Mouse (Mus musculus): ENCODE results near the gene Rsf1. TPM values are rescaled to one million over a fixed set of nuclear protein-coding genes. Genes with fewer than 3 reads are reported as not detected.
A peak's percentile ranks its signal among the peaks of the same experiment; 100 is the strongest.

Gene Rsf1
- polyA plus RNA-seq, 1 experiment from 2014 or later: 29.2 TPM

GRCm38 (mm10) chr7:97570389-97570788 lies 9.3 kb upstream of the Rsf1 start:
- no peak overlapping the region for H3K27ac ChIP-seq (replicated peaks; ENCODE audit: low read depth, low read length)
- WGBS: 77% methylated on average over 1 of the region's 1 CpGs
- DNase-seq (ENCODE audit: low spot score): no peak
- no peak overlapping the region for H3K4me3 ChIP-seq (ENCODE audit: low read depth, low read length)
- H3K36me3 ChIP-seq (ENCODE audit: control insufficient read depth, insufficient read depth, low read length): no peaks in the 10 kb centered on the region
- no peak for ATAC-seq (ENCODE audit: insufficient number of reproducible peaks, low FRiP score, low TSS enrichment, low read depth)
- H3K27me3 ChIP-seq (ENCODE audit: control insufficient read depth, insufficient read depth, low read length): no peaks in the 10 kb centered on the region
- H3K4me2 ChIP-seq (ENCODE audit: low read depth, severe bottlenecking): no peak overlapping the region
- H3K9me3 ChIP-seq (ENCODE audit: control insufficient read depth, low read length): no peaks in the 10 kb centered on the region
- no peaks in the 10 kb centered on the region for H3K4me1 ChIP-seq (ENCODE audit: control insufficient read depth, insufficient read depth, low read length)
- H3K9ac ChIP-seq (ENCODE audit: low read length): no peak overlapping the region

GRCm38 (mm10) chr7:97578361-97579066 lies 1.2 kb upstream of the Rsf1 start:
- H3K4me1 ChIP-seq (ENCODE audit: control insufficient read depth, insufficient read depth, low read length): no peaks in the 10 kb centered on the region
- ATAC-seq (ENCODE audit: insufficient number of reproducible peaks, low FRiP score, low TSS enrichment, low read depth) (peak; percentile 7; the same call in 1 of the 2 replicates), DNase-seq (ENCODE audit: low spot score) (peak; percentile 45)
- H3K9me3 ChIP-seq (ENCODE audit: control insufficient read depth, low read length): no peaks in the 10 kb centered on the region
- peak overlapping the region; percentile 96 for H3K9ac ChIP-seq (ENCODE audit: low read length)
- peak overlapping the region; percentile 95; the same call in 1 of the 2 replicates for H3K27ac ChIP-seq (replicated peaks; ENCODE audit: low read depth, low read length)
- WGBS: 30% methylated on average over 8 of the region's 8 CpGs
- H3K36me3 ChIP-seq (ENCODE audit: control insufficient read depth, insufficient read depth, low read length): no peaks in the 10 kb centered on the region
- peak overlapping the region; percentile 96 for H3K4me3 ChIP-seq (ENCODE audit: low read depth, low read length)
- H3K27me3 ChIP-seq (ENCODE audit: control insufficient read depth, insufficient read depth, low read length): no peaks in the 10 kb centered on the region
- H3K4me2 ChIP-seq (ENCODE audit: low read depth, severe bottlenecking): peak overlapping the region; percentile 60

- no peaks in the 10 kb centered on the region for H3K27me3 ChIP-seq (ENCODE audit: control insufficient read depth, insufficient read depth, low read length)
- H3K9me3 ChIP-seq (ENCODE audit: control insufficient read depth, low read length): no peaks in the 10 kb centered on the region
- no peaks in the 10 kb centered on the region for H3K36me3 ChIP-seq (ENCODE audit: control insufficient read depth, insufficient read depth, low read length)
- peak overlapping the region; percentile 95 for H3K27ac ChIP-seq (replicated peaks; ENCODE audit: low read depth, low read length)
- under 1% methylated on average over 47 of the region's 65 CpGs for WGBS
- DNase-seq (ENCODE audit: low spot score) (peak; percentile 74), ATAC-seq (ENCODE audit: insufficient number of reproducible peaks, low FRiP score, low TSS enrichment, low read depth) (peak; percentile 26)
- peak overlapping the region; percentile 96 for H3K9ac ChIP-seq (ENCODE audit: low read length)
- H3K4me3 ChIP-seq (ENCODE audit: low read depth, low read length): peak overlapping the region; percentile 96
- peak overlapping the region; percentile 84 for H3K4me2 ChIP-seq (ENCODE audit: low read depth, severe bottlenecking)
- no peaks in the 10 kb centered on the region for H3K4me1 ChIP-seq (ENCODE audit: control insufficient read depth, insufficient read depth, low read length)
These were observed 520 bp downstream of the Rsf1 start for GRCm38 (mm10) chr7:97579976-97580842.

GRCm38 (mm10) chr7:97580843-97581214 lies 1.1 kb downstream of the Rsf1 start:
- Histone ChIP-seq H3K36me3 (ENCODE audit: control insufficient read depth, insufficient read depth, low read length) (no peaks in the 10 kb centered on the region), H3K9me3 (ENCODE audit: control insufficient read depth, low read length) (no peaks in the 10 kb centered on the region), H3K9ac (ENCODE audit: low read length) (peak overlapping the region; percentile 96), H3K27me3 (ENCODE audit: control insufficient read depth, insufficient read depth, low read length) (no peaks in the 10 kb centered on the region), H3K4me1 (ENCODE audit: control insufficient read depth, insufficient read depth, low read length) (no peaks in the 10 kb centered on the region), H3K4me2 (ENCODE audit: low read depth, severe bottlenecking) (peak overlapping the region; percentile 84), H3K27ac (replicated peaks; ENCODE audit: low read depth, low read length) (peak overlapping the region; percentile 95), H3K4me3 (ENCODE audit: low read depth, low read length) (peak overlapping the region; percentile 96)
- 0% methylated on average over 11 of the region's 11 CpGs for WGBS
- DNase-seq (ENCODE audit: low spot score) (peak; percentile 87), ATAC-seq (ENCODE audit: insufficient number of reproducible peaks, low FRiP score, low TSS enrichment, low read depth) (peak; percentile 33)

GRCm38 (mm10) chr7:97588506-97588905 lies 8.8 kb downstream of the Rsf1 start:
- no peak overlapping the region for H3K27ac ChIP-seq (replicated peaks; ENCODE audit: low read depth, low read length)
- no peak overlapping the region for H3K4me3 ChIP-seq (ENCODE audit: low read depth, low read length)
- ATAC-seq (ENCODE audit: insufficient number of reproducible peaks, low FRiP score, low TSS enrichment, low read depth): no peak
- H3K9ac ChIP-seq (ENCODE audit: low read length): no peak overlapping the region
- H3K4me1 ChIP-seq (ENCODE audit: control insufficient read depth, insufficient read depth, low read length): 0 out of 2 replicates have a peak, but pooled peaks cover 2% of the 10 kb centered on the region
- H3K27me3 ChIP-seq (ENCODE audit: control insufficient read depth, insufficient read depth, low read length): no peaks in the 10 kb centered on the region
- H3K9me3 ChIP-seq (ENCODE audit: control insufficient read depth, low read length): no peaks in the 10 kb centered on the region
- DNase-seq (ENCODE audit: low spot score): no peak
- 83% methylated on average over 5 of the region's 5 CpGs for WGBS
- H3K4me2 ChIP-seq (ENCODE audit: low read depth, severe bottlenecking): no peak overlapping the region
- H3K36me3 ChIP-seq (ENCODE audit: control insufficient read depth, insufficient read depth, low read length): no peaks in the 10 kb centered on the region

GRCm38 (mm10) chr7:97590488-97590887 lies 10.8 kb downstream of the Rsf1 start:
- Histone ChIP-seq H3K4me3 (ENCODE audit: low read depth, low read length) (no peak overlapping the region), H3K27me3 (ENCODE audit: control insufficient read depth, insufficient read depth, low read length) (no peaks in the 10 kb centered on the region), H3K4me1 (ENCODE audit: control insufficient read depth, insufficient read depth, low read length) (0 out of 2 replicates have a peak, but pooled peaks cover 2% of the 10 kb centered on the region), H3K9ac (ENCODE audit: low read length) (no peak overlapping the region), H3K9me3 (ENCODE audit: control insufficient read depth, low read length) (no peaks in the 10 kb centered on the region), H3K27ac (replicated peaks; ENCODE audit: low read depth, low read length) (no peak overlapping the region), H3K4me2 (ENCODE audit: low read depth, severe bottlenecking) (no peak overlapping the region), H3K36me3 (ENCODE audit: control insufficient read depth, insufficient read depth, low read length) (no peaks in the 10 kb centered on the region)
- no peak for DNase-seq (ENCODE audit: low spot score)
- 32% methylated on average over 3 of the region's 3 CpGs for WGBS
- ATAC-seq (ENCODE audit: insufficient number of reproducible peaks, low FRiP score, low TSS enrichment, low read depth): no peak

GRCm38 (mm10) chr7:97591336-97591735 lies 11.6 kb downstream of the Rsf1 start:
- H3K27me3 ChIP-seq (ENCODE audit: control insufficient read depth, insufficient read depth, low read length): no peaks in the 10 kb centered on the region
- H3K27ac ChIP-seq (replicated peaks; ENCODE audit: low read depth, low read length): no peak overlapping the region
- no peak overlapping the region for H3K4me2 ChIP-seq (ENCODE audit: low read depth, severe bottlenecking)
- H3K4me1 ChIP-seq (ENCODE audit: control insufficient read depth, insufficient read depth, low read length): 0 out of 2 replicates have a peak, but pooled peaks cover 2% of the 10 kb centered on the region
- DNase-seq (ENCODE audit: low spot score) (no peak), ATAC-seq (ENCODE audit: insufficient number of reproducible peaks, low FRiP score, low TSS enrichment, low read depth) (no peak)
- H3K4me3 ChIP-seq (ENCODE audit: low read depth, low read length): no peak overlapping the region
- WGBS: 80% methylated on average over 6 of the region's 6 CpGs
- no peaks in the 10 kb centered on the region for H3K36me3 ChIP-seq (ENCODE audit: control insufficient read depth, insufficient read depth, low read length)
- H3K9ac ChIP-seq (ENCODE audit: low read length): no peak overlapping the region
- no peaks in the 10 kb centered on the region for H3K9me3 ChIP-seq (ENCODE audit: control insufficient read depth, low read length)

- Histone ChIP-seq H3K9me3 (ENCODE audit: control insufficient read depth, low read length) (no peaks in the 10 kb centered on the region), H3K4me3 (ENCODE audit: low read depth, low read length) (no peak overlapping the region), H3K27ac (replicated peaks; ENCODE audit: low read depth, low read length) (no peak overlapping the region), H3K9ac (ENCODE audit: low read length) (no peak overlapping the region), H3K4me1 (ENCODE audit: control insufficient read depth, insufficient read depth, low read length) (0 out of 2 replicates have a peak, but pooled peaks cover 2% of the 10 kb centered on the region), H3K27me3 (ENCODE audit: control insufficient read depth, insufficient read depth, low read length) (no peaks in the 10 kb centered on the region), H3K36me3 (ENCODE audit: control insufficient read depth, insufficient read depth, low read length) (no peaks in the 10 kb centered on the region), H3K4me2 (ENCODE audit: low read depth, severe bottlenecking) (no peak overlapping the region)
- WGBS: 94% methylated on average over 4 of the region's 4 CpGs
- DNase-seq (ENCODE audit: low spot score) (no peak), ATAC-seq (ENCODE audit: insufficient number of reproducible peaks, low FRiP score, low TSS enrichment, low read depth) (no peak)
These were observed 12.7 kb downstream of the Rsf1 start for GRCm38 (mm10) chr7:97592396-97592795.
